Mouse (Mus musculus): ENCODE measurements at regions not wholly inside any gene's neighbourhood (a gene's known extent, or its start where the extent isn't known, plus 50 kb on each side); places are given as distances from the start of the nearest gene placed in this dataset.

GRCm38 (mm10) chr17:16818421-16818820, 245.5 kb upstream of the Zfp960 start:
- H3K27me3 ChIP-seq (ENCODE audit: control insufficient read depth, insufficient read depth, low read length, poor library complexity, severe bottlenecking), result no peaks in the 10 kb centered on the region
- H3K4me3 ChIP-seq (ENCODE audit: low read depth, low read length), result no peak overlapping the region
- no peak overlapping the region for H3K27ac ChIP-seq (ENCODE audit: insufficient read depth, low read length)
- peaks cover 9% of the 10 kb centered on the region for H3K9me3 ChIP-seq (replicated peaks; ENCODE audit: control insufficient read depth, insufficient read depth, low read length, poor library complexity, severe bottlenecking)
- TF ChIP-seq CTCF (IDR thresholded peaks at IDR 0.05; ENCODE audit: low read depth, low read length) (no peak), EP300 (IDR thresholded peaks at IDR 0.05; ENCODE audit: insufficient read depth, low read depth, low read length) (no peak), POLR2A (IDR thresholded peaks at IDR 0.05; ENCODE audit: insufficient read depth, low read length) (no peak)
- H3K4me1 ChIP-seq (ENCODE audit: control insufficient read depth, insufficient read depth, low read length), result peaks cover 2% of the 10 kb centered on the region
- H3K9ac ChIP-seq (ENCODE audit: low read depth, poor library complexity, severe bottlenecking), result no peak overlapping the region
- H3K36me3 ChIP-seq (ENCODE audit: control insufficient read depth, insufficient read depth, low read length, poor library complexity, severe bottlenecking), result no peaks in the 10 kb centered on the region

DNA sequence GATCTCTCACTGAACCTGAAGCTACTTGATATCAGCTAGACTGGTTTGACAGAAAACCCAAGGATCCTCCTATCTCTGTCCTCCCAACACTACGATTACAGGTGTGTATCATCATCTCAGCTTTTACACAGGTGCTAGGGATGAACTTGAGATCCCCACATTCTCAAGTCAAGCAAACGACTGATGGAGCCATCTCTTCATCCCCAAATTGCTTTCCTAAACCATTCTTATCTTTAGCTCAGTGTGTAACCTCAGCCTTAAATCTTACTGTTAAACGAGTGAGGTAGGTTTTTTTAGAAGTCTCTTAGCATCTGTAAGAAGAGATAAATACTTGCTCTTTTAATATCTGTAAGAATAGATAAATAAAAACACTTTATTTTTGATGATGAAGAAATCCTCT, 242.2 kb upstream of the Zfp960 start:
- no peaks in the 10 kb centered on the region for H3K36me3 ChIP-seq (ENCODE audit: control insufficient read depth, insufficient read depth, low read length, poor library complexity, severe bottlenecking)
- H3K4me1 ChIP-seq (ENCODE audit: control insufficient read depth, insufficient read depth, low read length), result peaks cover 2% of the 10 kb centered on the region
- H3K9ac ChIP-seq (ENCODE audit: low read depth, poor library complexity, severe bottlenecking), result no peak overlapping the region
- no peak overlapping the region for H3K27ac ChIP-seq (ENCODE audit: insufficient read depth, low read length)
- no peak for TF ChIP-seq EP300 (IDR thresholded peaks at IDR 0.05; ENCODE audit: insufficient read depth, low read depth, low read length)
- no peak for TF ChIP-seq CTCF (IDR thresholded peaks at IDR 0.05; ENCODE audit: low read depth, low read length)
- no peak for TF ChIP-seq POLR2A (IDR thresholded peaks at IDR 0.05; ENCODE audit: insufficient read depth, low read length)
- H3K4me3 ChIP-seq (ENCODE audit: low read depth, low read length), result no peak overlapping the region
- H3K9me3 ChIP-seq (replicated peaks; ENCODE audit: control insufficient read depth, insufficient read depth, low read length, poor library complexity, severe bottlenecking), result peaks cover 9% of the 10 kb centered on the region
- H3K27me3 ChIP-seq (ENCODE audit: control insufficient read depth, insufficient read depth, low read length, poor library complexity, severe bottlenecking), result no peaks in the 10 kb centered on the region

- H3K36me3 ChIP-seq (ENCODE audit: control insufficient read depth, insufficient read depth, low read length, poor library complexity, severe bottlenecking), result no peaks in the 10 kb centered on the region
- H3K4me1 ChIP-seq (ENCODE audit: control insufficient read depth, insufficient read depth, low read length), result no peaks in the 10 kb centered on the region
- no peaks in the 10 kb centered on the region for H3K27me3 ChIP-seq (ENCODE audit: control insufficient read depth, insufficient read depth, low read length, poor library complexity, severe bottlenecking)
- no peak overlapping the region for H3K27ac ChIP-seq (ENCODE audit: insufficient read depth, low read length)
- TF ChIP-seq EP300 (IDR thresholded peaks at IDR 0.05; ENCODE audit: insufficient read depth, low read depth, low read length), result no peak
- no peak for TF ChIP-seq CTCF (IDR thresholded peaks at IDR 0.05; ENCODE audit: low read depth, low read length)
- no peak for TF ChIP-seq POLR2A (IDR thresholded peaks at IDR 0.05; ENCODE audit: insufficient read depth, low read length)
- H3K9ac ChIP-seq (ENCODE audit: low read depth, poor library complexity, severe bottlenecking), result no peak overlapping the region
- H3K4me3 ChIP-seq (ENCODE audit: low read depth, low read length), result no peak overlapping the region
- H3K9me3 ChIP-seq (replicated peaks; ENCODE audit: control insufficient read depth, insufficient read depth, low read length, poor library complexity, severe bottlenecking), result no peaks in the 10 kb centered on the region
Measured at GRCm38 (mm10) chr17:16839152-16839551, 224.8 kb upstream of the Zfp960 start.

DNA sequence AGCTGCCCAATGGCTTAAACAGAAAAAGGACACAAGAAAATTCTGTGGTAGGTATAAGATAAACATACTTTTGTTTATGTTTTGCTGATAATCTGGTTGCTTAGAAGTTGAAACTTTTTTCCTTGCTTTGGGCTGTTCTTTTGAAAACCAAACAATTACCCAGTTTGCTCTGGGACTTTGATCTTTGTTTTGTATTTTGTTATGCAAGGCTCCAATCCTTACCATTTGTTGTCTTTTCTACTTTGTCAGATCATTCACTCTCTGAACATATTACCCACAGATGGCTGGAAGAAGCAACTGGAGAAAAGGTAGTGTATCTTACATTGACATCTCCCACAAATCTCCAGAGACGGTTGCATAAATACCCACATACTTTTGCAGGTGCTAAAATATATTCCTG, 203.1 kb upstream of the Zfp960 start:
- no peaks in the 10 kb centered on the region for H3K4me1 ChIP-seq (ENCODE audit: control insufficient read depth, insufficient read depth, low read length)
- H3K27ac ChIP-seq (ENCODE audit: insufficient read depth, low read length), result no peak overlapping the region
- TF ChIP-seq CTCF (IDR thresholded peaks at IDR 0.05; ENCODE audit: low read depth, low read length) (no peak), EP300 (IDR thresholded peaks at IDR 0.05; ENCODE audit: insufficient read depth, low read depth, low read length) (no peak), POLR2A (IDR thresholded peaks at IDR 0.05; ENCODE audit: insufficient read depth, low read length) (no peak)
- H3K27me3 ChIP-seq (ENCODE audit: control insufficient read depth, insufficient read depth, low read length, poor library complexity, severe bottlenecking), result no peaks in the 10 kb centered on the region
- H3K4me3 ChIP-seq (ENCODE audit: low read depth, low read length), result no peak overlapping the region
- no peaks in the 10 kb centered on the region for H3K36me3 ChIP-seq (ENCODE audit: control insufficient read depth, insufficient read depth, low read length, poor library complexity, severe bottlenecking)
- H3K9ac ChIP-seq (ENCODE audit: low read depth, poor library complexity, severe bottlenecking), result no peak overlapping the region
- H3K9me3 ChIP-seq (replicated peaks; ENCODE audit: control insufficient read depth, insufficient read depth, low read length, poor library complexity, severe bottlenecking), result no peaks in the 10 kb centered on the region

DNA sequence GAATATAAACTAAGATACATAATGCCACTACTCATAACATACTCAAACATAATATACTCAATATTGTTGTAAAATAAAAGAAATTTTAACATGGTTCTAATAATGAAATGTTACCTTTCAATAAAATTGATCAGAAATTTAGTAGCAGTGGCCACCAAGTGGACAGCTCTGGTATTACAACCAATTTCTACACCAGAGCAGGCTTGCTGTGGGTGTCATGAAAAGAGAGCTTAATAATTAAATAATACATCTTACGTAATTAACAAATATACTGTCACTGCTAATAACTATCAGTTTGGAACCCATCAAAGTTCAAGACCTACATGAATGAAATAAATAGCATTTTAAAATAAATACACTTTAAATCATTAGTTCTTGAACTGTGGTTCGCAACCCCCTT, 163.1 kb upstream of the Zfp960 start:
- Histone ChIP-seq H3K9ac (ENCODE audit: low read depth, poor library complexity, severe bottlenecking) (no peak overlapping the region), H3K9me3 (replicated peaks; ENCODE audit: control insufficient read depth, insufficient read depth, low read length, poor library complexity, severe bottlenecking) (no peaks in the 10 kb centered on the region), H3K36me3 (ENCODE audit: control insufficient read depth, insufficient read depth, low read length, poor library complexity, severe bottlenecking) (no peaks in the 10 kb centered on the region), H3K27ac (ENCODE audit: insufficient read depth, low read length) (no peak overlapping the region), H3K27me3 (ENCODE audit: control insufficient read depth, insufficient read depth, low read length, poor library complexity, severe bottlenecking) (no peaks in the 10 kb centered on the region; the same call in 1 of the 2 replicates), H3K4me3 (ENCODE audit: low read depth, low read length) (no peak overlapping the region), H3K4me1 (ENCODE audit: control insufficient read depth, insufficient read depth, low read length) (no peaks in the 10 kb centered on the region)
- TF ChIP-seq CTCF (IDR thresholded peaks at IDR 0.05; ENCODE audit: low read depth, low read length) (no peak), EP300 (IDR thresholded peaks at IDR 0.05; ENCODE audit: insufficient read depth, low read depth, low read length) (no peak), POLR2A (IDR thresholded peaks at IDR 0.05; ENCODE audit: insufficient read depth, low read length) (no peak)

DNA sequence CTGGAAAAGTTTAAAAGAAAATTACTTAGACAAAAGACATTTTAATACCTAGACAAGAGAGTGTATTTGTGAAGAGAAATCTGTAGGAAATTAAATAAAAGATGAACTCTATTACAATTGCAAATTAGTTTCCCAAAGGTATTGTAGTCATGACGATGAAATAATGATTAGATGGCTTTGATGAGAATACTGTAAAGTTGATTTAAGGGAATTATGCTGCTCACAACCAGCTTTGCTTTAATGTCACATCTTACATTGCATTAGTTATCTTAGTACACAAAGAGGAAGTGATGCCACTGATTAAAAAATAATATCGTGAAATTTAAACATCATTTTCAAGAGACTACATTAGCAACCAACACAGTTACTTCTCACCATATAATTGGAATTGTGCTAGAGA, 145.7 kb upstream of the Zfp960 start:
- H3K27me3 ChIP-seq (ENCODE audit: control insufficient read depth, insufficient read depth, low read length, poor library complexity, severe bottlenecking), result no peaks in the 10 kb centered on the region
- H3K9me3 ChIP-seq (replicated peaks; ENCODE audit: control insufficient read depth, insufficient read depth, low read length, poor library complexity, severe bottlenecking), result no peaks in the 10 kb centered on the region
- no peak overlapping the region for H3K9ac ChIP-seq (ENCODE audit: low read depth, poor library complexity, severe bottlenecking)
- no peak overlapping the region for H3K27ac ChIP-seq (ENCODE audit: insufficient read depth, low read length)
- no peak overlapping the region for H3K4me3 ChIP-seq (ENCODE audit: low read depth, low read length)
- H3K4me1 ChIP-seq (ENCODE audit: control insufficient read depth, insufficient read depth, low read length), result no peaks in the 10 kb centered on the region
- H3K36me3 ChIP-seq (ENCODE audit: control insufficient read depth, insufficient read depth, low read length, poor library complexity, severe bottlenecking), result no peaks in the 10 kb centered on the region
- TF ChIP-seq POLR2A (IDR thresholded peaks at IDR 0.05; ENCODE audit: insufficient read depth, low read length) (no peak), CTCF (IDR thresholded peaks at IDR 0.05; ENCODE audit: low read depth, low read length) (no peak), EP300 (IDR thresholded peaks at IDR 0.05; ENCODE audit: insufficient read depth, low read depth, low read length) (no peak)

Data from ES-Bruce4 (cell line).